Mouse (Mus musculus) bone marrow, adult 2 months (tissue): Measurements from ENCODE around the gene Olfr786. TPM values are rescaled to one million over a fixed set of nuclear protein-coding genes. Genes with fewer than 3 reads are reported as not detected.

Source experiments
- H3K27ac ChIP-seq: fragments of 200-500 bp; 2 replicates; pipeline ENCODE4 v1.5.1; 2012; ENCODE audit warnings: low read depth, mild to moderate bottlenecking, control low read depth, inconsistent platforms, low read length; ENCODE audit not compliant: control insufficient read depth, poor library complexity, insufficient read depth
- H3K4me1 ChIP-seq: fragments of 200-500 bp; 2 replicates; pipeline ENCODE4 v1.6.1; 2011; ENCODE audit warnings: low read length; ENCODE audit not compliant: control insufficient read depth, insufficient read depth
- H3K4me3 ChIP-seq: fragments of 200-500 bp; replicated peaks from 2 replicates; pipeline ENCODE3; 2011; ENCODE audit warnings: mild to moderate bottlenecking, low read depth, low read length, control low read depth; ENCODE audit not compliant: control insufficient read depth
- CTCF ChIP-seq: fragments of 200-500 bp; IDR thresholded peaks from 2 replicates; pipeline ENCODE4 v1.5.1; 2011; ENCODE audit warnings: low read length, control low read depth; ENCODE audit not compliant: control insufficient read depth, insufficient read depth
- POLR2A ChIP-seq: fragments of 200-500 bp; IDR thresholded peaks from 2 replicates; pipeline ENCODE4 v1.6.1; 2011; ENCODE audit warnings: low read depth, mild to moderate bottlenecking, control low read depth, low read length, borderline replicate concordance; ENCODE audit not compliant: control insufficient read depth
- WGBS: fragments of 180-500 bp; shearing (Covaris S2); methylation state at CpG from one replicate; pipeline ENCODE4 v1.1.7; 2018; 5-methylcytosine and 5-hydroxymethylcytosine counted together
- polyA plus RNA-seq: library from polyadenylated mRNA; stranded (reverse); fragments of >200 nt; gene quantifications from 2 replicates; pipeline ENCODE4 v1.2.4, GENCODE M21; 2011; ENCODE audit warnings: low replicate concordance; ENCODE audit not compliant: missing spikeins, insufficient read depth, insufficient read length

Olfr786 gene
- polyA plus RNA-seq, result not detected in 2 replicates

DNA sequence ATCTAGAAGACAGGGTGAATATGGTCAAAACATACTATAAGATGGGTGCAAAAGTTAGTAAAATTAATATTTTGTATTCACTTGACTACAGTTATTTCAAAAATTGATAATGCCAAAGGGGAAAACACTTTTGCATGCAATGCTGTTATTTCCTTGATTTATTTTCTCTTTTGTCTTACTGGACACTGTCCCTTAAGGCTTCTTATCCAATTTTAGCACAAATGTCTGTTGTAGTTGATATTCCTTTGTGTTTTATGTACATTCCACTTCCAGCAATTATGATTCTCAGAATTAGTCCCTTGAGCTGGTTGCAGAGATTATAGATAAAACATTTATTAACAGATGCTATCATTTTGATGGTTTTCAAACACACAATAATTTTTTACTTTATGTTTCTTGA, at the start of gene Olfr786:
TSS of gene Olfr786 (plus strand) at position 301 of the 400 bp plus-strand sequence.
- no peak for TF ChIP-seq POLR2A
- Histone ChIP-seq H3K4me1 (no peaks in the 10 kb centered on the region), H3K27ac (no peak within 1 kb of the TSS)

DNA sequence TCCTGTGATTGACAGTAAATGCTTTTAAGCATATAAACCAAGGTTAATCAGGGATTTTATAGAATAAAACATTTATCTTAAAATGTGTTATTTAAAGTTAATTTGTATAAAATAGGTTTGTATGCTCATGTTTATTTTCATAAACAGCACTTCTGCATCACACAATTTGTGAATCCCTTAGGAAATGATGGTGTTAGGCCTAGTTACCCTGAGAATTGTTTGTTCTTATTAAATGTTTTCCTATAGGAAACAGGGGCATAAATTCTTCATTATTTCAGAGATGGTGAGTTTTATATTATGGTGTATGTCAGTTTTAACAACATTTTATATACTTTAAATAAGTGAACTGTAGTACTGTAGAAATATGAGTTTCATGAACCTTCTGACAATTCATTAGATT, 43.3 kb upstream of the Olfr786 start, which contains the start of gene Olfr784:
TSS of gene Olfr784 (plus strand) at position 301 of the 400 bp plus-strand sequence.
- TF ChIP-seq POLR2A, result no peak
- TF ChIP-seq CTCF, result no peak
- H3K27ac ChIP-seq, result no peak within 1 kb of the TSS
- no peak within 1 kb of the TSS for H3K4me3 ChIP-seq
- H3K4me1 ChIP-seq, result no peaks in the 10 kb centered on the region

More for the DNA sequence above, at the start of gene Olfr786:
- no peak within 1 kb of the TSS for H3K4me3 ChIP-seq

DNA sequence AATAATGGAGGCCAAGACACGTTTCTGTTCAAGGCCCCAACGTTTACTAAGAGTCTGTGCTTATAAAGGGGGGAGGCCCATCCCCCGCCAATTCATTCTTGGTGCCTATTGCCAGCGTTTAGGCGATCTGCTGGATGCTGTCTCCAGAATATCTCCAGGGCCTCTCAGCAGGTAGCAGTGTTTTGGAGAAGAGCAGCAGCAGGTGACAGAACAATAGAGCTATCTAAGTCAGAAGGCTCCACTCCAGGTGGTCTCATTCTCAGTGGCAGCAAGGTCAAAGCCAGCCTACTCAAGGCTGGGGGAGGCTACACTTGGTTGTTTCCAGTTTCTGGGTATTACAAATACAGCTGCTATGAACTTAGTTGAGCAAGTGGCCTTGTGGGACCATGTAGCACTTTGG, 26.2 kb upstream of the Olfr786 start:
- 47% methylated on average over 5 of the region's 5 CpGs for WGBS
- TF ChIP-seq POLR2A (no peak), CTCF (no peak)

GRCm38 (mm10) chr10:129405126-129405525, 22.0 kb upstream of the Olfr786 start, which contains the start of gene Olfr785:
Olfr785 (plus strand) TSS chr10:129405426.
- TF ChIP-seq POLR2A (no peak), CTCF (no peak)
- H3K4me1 ChIP-seq, result no peaks in the 10 kb centered on the region
- no peak within 1 kb of the TSS for H3K4me3 ChIP-seq
- WGBS, result 48% methylated on average over 2 of the region's 2 CpGs
- no peak within 1 kb of the TSS for H3K27ac ChIP-seq

More for the DNA sequence above, 26.2 kb upstream of the Olfr786 start:
- Histone ChIP-seq H3K4me1 (no peaks in the 10 kb centered on the region), H3K4me3 (no peak overlapping the region), H3K27ac (no peak overlapping the region)

GRCm38 (mm10) chr10:129461562-129461961, 34.5 kb downstream of the Olfr786 start, which contains the start of gene Olfr787:
Olfr787 (plus strand) TSS chr10:129461862.
- TF ChIP-seq CTCF (no peak), POLR2A (no peak)
- H3K4me3 ChIP-seq, result no peak within 1 kb of the TSS
- WGBS, result 65% methylated on average over 3 of the region's 3 CpGs

GRCm38 (mm10) chr10:129470698-129471097, 43.6 kb downstream of the Olfr786 start, which contains the start of gene Olfr788:
Olfr788 (plus strand) TSS chr10:129470998.
- TF ChIP-seq CTCF (no peak), POLR2A (no peak)
- Histone ChIP-seq H3K4me3 (no peak within 1 kb of the TSS), H3K4me1 (no peaks in the 10 kb centered on the region), H3K27ac (no peak within 1 kb of the TSS)

More at GRCm38 (mm10) chr10:129461562-129461961, 34.5 kb downstream of the Olfr786 start, which contains the start of gene Olfr787:
- Histone ChIP-seq H3K4me1 (no peaks in the 10 kb centered on the region), H3K27ac (no peak within 1 kb of the TSS)

DNA sequence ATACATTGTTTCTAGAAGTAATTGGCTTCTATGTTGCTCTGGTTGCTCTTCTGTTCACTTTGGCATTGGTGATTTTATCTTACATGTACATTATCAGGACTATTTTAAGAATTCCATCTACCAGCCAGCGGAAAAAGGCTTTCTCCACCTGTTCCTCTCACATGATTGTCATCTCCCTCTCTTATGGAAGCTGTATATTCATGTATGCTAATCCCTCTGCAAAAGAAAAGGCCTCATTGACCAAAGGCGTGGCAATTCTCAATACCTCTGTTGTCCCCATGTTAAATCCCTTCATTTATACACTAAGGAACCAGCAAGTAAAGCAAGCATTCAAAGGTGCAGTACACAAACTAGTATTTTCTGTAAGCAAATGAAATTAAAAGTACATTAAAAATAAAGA, 46.1 kb downstream of the Olfr786 start:
- no peak overlapping the region for H3K27ac ChIP-seq
- no peak for TF ChIP-seq POLR2A
- no peak for TF ChIP-seq CTCF
- WGBS, result 62% methylated on average over 2 of the region's 2 CpGs
- H3K4me1 ChIP-seq, result no peaks in the 10 kb centered on the region
- no peak overlapping the region for H3K4me3 ChIP-seq

DNA sequence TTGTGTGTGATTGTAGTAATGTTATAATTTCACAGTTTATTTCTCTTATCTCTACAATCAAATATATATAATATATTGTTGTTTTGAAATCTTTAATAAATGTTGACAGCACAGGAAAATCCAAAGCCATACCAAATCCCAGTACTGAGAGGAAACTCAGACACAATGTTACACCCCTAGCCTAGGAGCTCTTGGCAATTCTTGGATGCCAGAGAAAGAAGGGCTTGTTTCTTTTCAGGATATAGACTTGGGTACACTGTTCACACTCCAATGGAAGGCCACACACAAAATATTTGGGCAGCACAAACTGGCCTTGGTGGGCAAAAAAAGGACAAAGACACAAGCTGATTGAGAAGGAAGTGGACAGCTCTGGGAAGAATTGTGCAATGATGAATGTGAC, 46.6 kb downstream of the Olfr786 start:
- no peak for TF ChIP-seq CTCF
- TF ChIP-seq POLR2A, result no peak
- Histone ChIP-seq H3K4me1 (no peaks in the 10 kb centered on the region), H3K4me3 (no peak overlapping the region), H3K27ac (no peak overlapping the region)

DNA sequence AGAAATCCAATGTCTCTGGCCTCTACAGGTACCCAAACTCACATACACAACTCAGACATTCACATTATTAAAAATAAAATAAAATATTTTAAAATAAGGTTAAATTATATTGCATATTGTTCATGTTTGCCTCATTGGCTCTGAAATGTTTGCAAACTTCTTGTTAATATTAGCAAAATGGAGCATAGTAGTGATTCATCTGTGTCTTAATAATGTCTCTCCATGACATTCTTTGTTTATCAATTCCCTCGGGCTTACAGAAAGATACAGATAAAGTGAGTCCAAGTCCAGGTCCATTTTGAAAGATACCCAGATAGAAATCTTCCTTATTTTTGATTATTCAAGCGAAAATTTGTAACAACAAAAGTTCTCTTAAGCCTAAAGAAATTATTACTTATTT, 57.3 kb downstream of the Olfr786 start, which contains the start of gene Olfr789:
TSS of gene Olfr789 (plus strand) at position 301 of the 400 bp plus-strand sequence.
- Histone ChIP-seq H3K4me3 (no peak within 1 kb of the TSS), H3K4me1 (no peaks in the 10 kb centered on the region), H3K27ac (no peak within 1 kb of the TSS)
- WGBS, result 57% methylated on average over 2 of the region's 2 CpGs
- TF ChIP-seq POLR2A, result no peak
- TF ChIP-seq CTCF, result no peak

Other genes with a start within 250 kb of the Olfr786 start
- 0.43 TPM in 1 of 2 replicates, not detected in the other for gene Olfr772, start 249.4 kb upstream of the Olfr786 start, polyA plus RNA-seq
- gene Olfr773, start 239.9 kb upstream of the Olfr786 start, polyA plus RNA-seq, result not detected in 2 replicates
- gene Olfr774, start 191.1 kb upstream of the Olfr786 start, polyA plus RNA-seq, result not detected in 2 replicates
- not detected in 2 replicates for gene Olfr775, start 178.9 kb upstream of the Olfr786 start, polyA plus RNA-seq
- gene Olfr776, start 168.2 kb upstream of the Olfr786 start, polyA plus RNA-seq, result not detected in 2 replicates
- gene Olfr777, start 155.8 kb upstream of the Olfr786 start, polyA plus RNA-seq, result not detected in 2 replicates
- not detected in 2 replicates for gene Olfr780, start 109.2 kb upstream of the Olfr786 start, polyA plus RNA-seq
- not detected in 2 replicates for gene Olfr781, start 98.5 kb upstream of the Olfr786 start, polyA plus RNA-seq
- not detected in 2 replicates for gene Olfr782, start 78.5 kb upstream of the Olfr786 start, polyA plus RNA-seq
- gene Olfr784, start 43.2 kb upstream of the Olfr786 start, polyA plus RNA-seq, result not detected in 2 replicates
- gene Olfr785, start 21.9 kb upstream of the Olfr786 start, polyA plus RNA-seq, result not detected in 2 replicates
- 0.70 TPM in 1 of 2 replicates, not detected in the other for gene Olfr787, start 34.6 kb downstream of the Olfr786 start, polyA plus RNA-seq
- not detected in 2 replicates for gene Olfr788, start 43.7 kb downstream of the Olfr786 start, polyA plus RNA-seq
- gene Olfr789, start 57.4 kb downstream of the Olfr786 start, polyA plus RNA-seq, result not detected in 2 replicates
- not detected in 2 replicates for gene Olfr790, start 71.2 kb downstream of the Olfr786 start, polyA plus RNA-seq
- not detected in 2 replicates for gene Olfr791, start 94.5 kb downstream of the Olfr786 start, polyA plus RNA-seq
- gene Olfr792, start 111.9 kb downstream of the Olfr786 start, polyA plus RNA-seq, result not detected in 2 replicates
- gene Olfr794, start 140.3 kb downstream of the Olfr786 start, polyA plus RNA-seq, result not detected in 2 replicates
- gene Olfr796, start 185.3 kb downstream of the Olfr786 start, polyA plus RNA-seq, result not detected in 2 replicates
- not detected in 2 replicates for gene Olfr798, start 200.6 kb downstream of the Olfr786 start, polyA plus RNA-seq
- not detected in 2 replicates for gene Olfr799, start 210.2 kb downstream of the Olfr786 start, polyA plus RNA-seq
- gene Olfr800, start 230.4 kb downstream of the Olfr786 start, polyA plus RNA-seq, result not detected in 2 replicates
- gene Olfr801, start 246.6 kb downstream of the Olfr786 start, polyA plus RNA-seq, result not detected in 2 replicates